ENCODE assay signal across 21 mouse cellular contexts in genomic region chr5:57743956-57744661, GRCm38 (mm10). TPM values are rescaled to one million over a fixed set of nuclear protein-coding genes. Genes with fewer than 3 reads are reported as not detected.
DNase-seq lines count a peak whose midpoint lies in the region; ATAC-seq and TF ChIP-seq lines count a peak whose summit lies in the region.
"Had no signal": no experiment of that assay in that cellular context is flagged by ENCODE, and none has a peak within 500 bp of the region (broad histone marks: within the 10 kb centered on the region; RNA-seq: fewer than 3 reads in every experiment).

No protein-coding gene starts in this region.

- TF ChIP-seq CTCF in heart, adult 2 months (IDR thresholded peaks at IDR 0.05): no peak
- TF ChIP-seq CTCF in MEL (IDR thresholded peaks at IDR 0.05 in 2 of 3, conservative IDR thresholded peaks at IDR 0.05 in 1 of 3; ENCODE audit: control insufficient read depth in 1 of 3, insufficient read depth in 1 of 3, low read depth in 2 of 3, low read length in 3 of 3, poor library complexity in 1 of 3, severe bottlenecking in 1 of 3): no peak
- TF ChIP-seq CTCF in lung, adult 2 months (IDR thresholded peaks at IDR 0.05; ENCODE audit: insufficient read depth, low read length): no peak

- no peaks in the 10 kb centered on the region for H3K9me3 ChIP-seq in MEL (replicated peaks; ENCODE audit: insufficient read depth, low read length)
- no peaks in the 10 kb centered on the region for H3K9me3 ChIP-seq in heart, embryonic 12.5 days (replicated peaks)
- no peaks in the 10 kb centered on the region for H3K9me3 ChIP-seq in heart, embryonic 16.5 days (replicated peaks; ENCODE audit: control insufficient read depth, low read length)
- H3K9me3 ChIP-seq in kidney, embryonic 14.5 days (ENCODE audit: control insufficient read depth, low read length): no peaks in the 10 kb centered on the region
- H3K9me3 ChIP-seq: embryonic facial prominence, embryonic 13.5 days; forebrain, embryonic 13.5 days; hindbrain, embryonic 15.5 days had no signal

- DNase-seq in heart, adult 2 months: peak in 1 of 2 experiments; percentile 40
- DNase-seq in heart, postnatal 4 days: no peak
- DNase-seq in MEL (ENCODE audit: low read depth, low spot score): no peak
- no peak for DNase-seq in retina, embryonic 14.5 days (ENCODE audit: low spot score)
- DNase-seq in lung, adult 2 months: no peak
- DNase-seq: adrenal gland, postnatal 14 days; cerebellum, adult 11-12 months; cerebellum, adult 9-10 months; cerebellum, postnatal 25 days; forebrain, postnatal 0 days; gastrocnemius, postnatal 25 days; kidney, adult 2 months had no signal

- no peak overlapping the region for H3K4me3 ChIP-seq in heart, adult 2 months
- no peak overlapping the region for H3K4me3 ChIP-seq in MEL (ENCODE audit: control insufficient read depth in 1 of 2, insufficient read depth in 1 of 2, low read depth in 2 of 2, low read length in 2 of 2)
- H3K4me3 ChIP-seq in heart, embryonic 12.5 days: no peak overlapping the region
- no peak overlapping the region for H3K4me3 ChIP-seq in heart, embryonic 16.5 days (ENCODE audit: low read length)
- no peak overlapping the region for H3K4me3 ChIP-seq in kidney, embryonic 14.5 days (ENCODE audit: low read length)
- no peak overlapping the region for H3K4me3 ChIP-seq in lung, adult 2 months (replicated peaks; ENCODE audit: extremely low read depth, low read depth, low read length)
- H3K4me3 ChIP-seq: embryonic facial prominence, embryonic 13.5 days; forebrain, embryonic 13.5 days; hindbrain, embryonic 15.5 days had no signal

- ATAC-seq in heart, embryonic 12.5 days (ENCODE audit: insufficient number of reproducible peaks, low FRiP score): peak; percentile 76; the same call in 1 of the 2 replicates
- peak; percentile 95 for ATAC-seq in heart, embryonic 16.5 days (replicated peaks; ENCODE audit: extremely low read depth, insufficient read depth, low FRiP score)
- ATAC-seq in kidney, embryonic 14.5 days (ENCODE audit: low FRiP score, low TSS enrichment): no peak
- ATAC-seq: activated CD4-positive, CD25-positive, alpha-beta regulatory T cell, adult 4 months; forebrain, embryonic 13.5 days; forebrain, postnatal 0 days; intestine, embryonic 16.5 days; Patski had no signal

- no peak; the same call in 1 of the 2 replicates for TF ChIP-seq POLR2A in heart, adult 2 months (IDR thresholded peaks at IDR 0.05; ENCODE audit: insufficient read depth, low read depth, low read length)
- no peak for TF ChIP-seq POLR2A in MEL (IDR thresholded peaks at IDR 0.05; ENCODE audit: control insufficient read depth in 1 of 2, insufficient read depth in 1 of 2, low read depth in 1 of 2, low read length in 2 of 2, poor library complexity in 1 of 2)
- no peak for TF ChIP-seq POLR2A in lung, adult 2 months (IDR thresholded peaks at IDR 0.05; ENCODE audit: borderline replicate concordance, extremely low read depth, low read depth, low read length)

- H3K36me3 ChIP-seq in heart, adult 2 months (ENCODE audit: control insufficient read depth, insufficient read depth, low read length): peaks cover 15% of the 10 kb centered on the region
- H3K36me3 ChIP-seq in MEL (ENCODE audit: control insufficient read depth in 1 of 2, insufficient read depth in 2 of 2, low read length in 2 of 2): peaks cover 0 to 2% of the 10 kb centered on the region in 2 experiments; a peak in 2 of 4 replicates
- no peaks in the 10 kb centered on the region for H3K36me3 ChIP-seq in heart, embryonic 12.5 days
- no peaks in the 10 kb centered on the region for H3K36me3 ChIP-seq in heart, embryonic 16.5 days (ENCODE audit: control insufficient read depth, insufficient read depth)
- no peaks in the 10 kb centered on the region for H3K36me3 ChIP-seq in kidney, embryonic 14.5 days (ENCODE audit: control insufficient read depth, insufficient read depth, low read length)
- H3K36me3 ChIP-seq: embryonic facial prominence, embryonic 13.5 days; hindbrain, embryonic 15.5 days had no signal

- peak overlapping the region; percentile 92 for H3K27ac ChIP-seq in heart, adult 2 months
- no peak overlapping the region for H3K27ac ChIP-seq in MEL (ENCODE audit: control insufficient read depth, low read depth, low read length)
- peak overlapping the region; percentile 77 for H3K27ac ChIP-seq in heart, embryonic 12.5 days (ENCODE audit: poor library complexity, severe bottlenecking)
- H3K27ac ChIP-seq in heart, embryonic 16.5 days (ENCODE audit: low read length): peak overlapping the region; percentile 89
- H3K27ac ChIP-seq in kidney, embryonic 14.5 days (ENCODE audit: low read depth, low read length): no peak overlapping the region
- H3K27ac ChIP-seq: embryonic facial prominence, embryonic 13.5 days; forebrain, embryonic 13.5 days; hindbrain, embryonic 15.5 days had no signal

- peak; percentile 58; the same call in 1 of the 2 replicates for TF ChIP-seq EP300 in heart, adult 2 months (IDR thresholded peaks at IDR 0.05; ENCODE audit: insufficient read depth, low read depth, low read length)
- TF ChIP-seq EP300 in MEL (IDR thresholded peaks at IDR 0.05; ENCODE audit: low read depth in 1 of 2, low read length in 2 of 2): peak; percentile 39 to 41; a peak in 2 of 4 replicates

- no peaks in the 10 kb centered on the region; the same call in 1 of the 2 replicates for H3K79me2 ChIP-seq in heart, adult 2 months (replicated peaks; ENCODE audit: control insufficient read depth, insufficient read depth, low read length)
- H3K79me2 ChIP-seq in MEL (ENCODE audit: control insufficient read depth, insufficient read depth, low read length, poor library complexity): no peaks in the 10 kb centered on the region

- intact Hi-C loops in heart, adult 2 months (cut with DNase I): loop anchor here (2.0 to 10.0 kb wide), 2 partner anchors 23 to 201 kb away; no protein-coding TSS in a partner anchor

- H3K4me1 ChIP-seq in heart, adult 2 months (ENCODE audit: control insufficient read depth, insufficient read depth, low read length): no peaks in the 10 kb centered on the region; the same call in none of the 2 replicates
- peaks cover 0 to 5% of the 10 kb centered on the region in 2 experiments; a peak in 2 of 4 replicates for H3K4me1 ChIP-seq in MEL (ENCODE audit: control insufficient read depth in 1 of 2, insufficient read depth in 2 of 2, low read length in 2 of 2)
- peaks cover 10% of the 10 kb centered on the region for H3K4me1 ChIP-seq in heart, embryonic 12.5 days (replicated peaks)
- H3K4me1 ChIP-seq in heart, embryonic 16.5 days (ENCODE audit: control insufficient read depth, insufficient read depth, low read length): peaks cover 10% of the 10 kb centered on the region
- no peaks in the 10 kb centered on the region for H3K4me1 ChIP-seq in kidney, embryonic 14.5 days (ENCODE audit: control insufficient read depth, insufficient read depth, low read length)
- H3K4me1 ChIP-seq in lung, adult 2 months (ENCODE audit: control insufficient read depth, insufficient read depth, low read length): peaks cover 2% of the 10 kb centered on the region; the same call in 1 of the 2 replicates
- H3K4me1 ChIP-seq: embryonic facial prominence, embryonic 13.5 days; forebrain, embryonic 13.5 days had no signal

- no peaks in the 10 kb centered on the region for H3K27me3 ChIP-seq in heart, adult 2 months (ENCODE audit: control insufficient read depth, insufficient read depth, low read length)
- H3K27me3 ChIP-seq in MEL (ENCODE audit: control insufficient read depth in 1 of 2, insufficient read depth in 2 of 2, low read length in 2 of 2): no peaks in the 10 kb centered on the region
- H3K27me3 ChIP-seq in heart, embryonic 12.5 days (replicated peaks): no peaks in the 10 kb centered on the region
- H3K27me3 ChIP-seq in heart, embryonic 16.5 days (ENCODE audit: control insufficient read depth, insufficient read depth, low read length): no peaks in the 10 kb centered on the region
- no peaks in the 10 kb centered on the region for H3K27me3 ChIP-seq in kidney, embryonic 14.5 days (ENCODE audit: control insufficient read depth, insufficient read depth, low read length)
- H3K27me3 ChIP-seq: embryonic facial prominence, embryonic 13.5 days; forebrain, embryonic 13.5 days; hindbrain, embryonic 15.5 days; Patski had no signal

- whole genome bisulfite sequencing in heart, adult 2 months: 39% methylated on average over 2 of the region's 2 CpGs
- 19% methylated on average over 2 of the region's 2 CpGs for WGBS in heart, embryonic 12.5 days
- WGBS in heart, embryonic 16.5 days: 23% methylated on average over 2 of the region's 2 CpGs
- WGBS in kidney, embryonic 14.5 days: 72% methylated on average over 2 of the region's 2 CpGs
- 66% methylated on average over 2 of the region's 2 CpGs for WGBS in lung, adult 2 months

- no peak for TF ChIP-seq RAD21 in MEL (IDR thresholded peaks at IDR 0.05; ENCODE audit: low read depth, low read length)

- no peak overlapping the region for H3K4me2 ChIP-seq in heart, embryonic 12.5 days
- peak overlapping the region; percentile 46 for H3K4me2 ChIP-seq in heart, embryonic 16.5 days (ENCODE audit: low read depth, low read length)
- no peak overlapping the region for H3K4me2 ChIP-seq in kidney, embryonic 14.5 days (replicated peaks; ENCODE audit: low read depth, low read length)
- H3K4me2 ChIP-seq: embryonic facial prominence, embryonic 13.5 days; forebrain, embryonic 13.5 days; hindbrain, embryonic 15.5 days had no signal

- H3K9ac ChIP-seq in heart, adult 2 months (ENCODE audit: low read depth, low read length): no peak overlapping the region
- no peak overlapping the region for H3K9ac ChIP-seq in MEL (ENCODE audit: control insufficient read depth, low read depth, low read length, poor library complexity, severe bottlenecking)
- H3K9ac ChIP-seq in heart, embryonic 12.5 days: no peak overlapping the region
- no peak overlapping the region for H3K9ac ChIP-seq in heart, embryonic 16.5 days (ENCODE audit: low read length)
- no peak overlapping the region for H3K9ac ChIP-seq in kidney, embryonic 14.5 days (ENCODE audit: low read depth, low read length)
- H3K9ac ChIP-seq: embryonic facial prominence, embryonic 13.5 days; forebrain, embryonic 13.5 days; forebrain, postnatal 0 days; hindbrain, embryonic 15.5 days had no signal

TF ChIP-seq in MEL, 35 proteins besides CTCF, POLR2A, EP300 and RAD21 (continues in another document):
- peak; percentile 52 for TF ChIP-seq ETS1 (IDR thresholded peaks at IDR 0.05; ENCODE audit: low read depth, low read length)
- peak; percentile 60 for TF ChIP-seq GATA1 (IDR thresholded peaks at IDR 0.05; ENCODE audit: low read depth, low read length)
- peak; percentile 37; the same call in 1 of the 2 replicates for TF ChIP-seq ZNF384 (IDR thresholded peaks at IDR 0.05; ENCODE audit: low read depth, low read length)

RNA-seq across cellular contexts. Expression of gene Pcdh7, which starts 26.3 kb away (rescaled TPM):
- total RNA-seq in heart, adult 2 months (2021): 100 to 1,000 TPM in 1 of 2 experiments, 10 to 100 TPM in 1; 82.7 to 107 TPM
- polyA plus RNA-seq in heart, adult 2 months (2012; rRNA removed): 44.0 and 72.3 TPM in 2 replicates
- total RNA-seq in heart, postnatal 4 days (2021): 100 to 1,000 TPM; 148 to 160 TPM
- not detected in 2 replicates for total RNA-seq in MEL (2012; rRNA removed)
- not detected for polyA plus RNA-seq in MEL (2012; ENCODE audit: insufficient read depth in 1 of 2, insufficient read length in 2 of 2, low read depth in 1 of 2, low replicate concordance in 2 of 2, missing spikeins in 1 of 2)
- 25.9 TPM in 2 replicates for polyA plus RNA-seq in heart, embryonic 12.5 days (2016; fragmentation: Nextera tagmentation; extraction: Ambion mirVana)
- polyA plus RNA-seq in heart, embryonic 16.5 days (2015; fragmentation: Nextera tagmentation; extraction: Ambion mirVana): 22.7 and 22.8 TPM in 2 replicates
- 6.5 and 7.6 TPM in 2 replicates for polyA plus RNA-seq in kidney, embryonic 14.5 days (2014; fragmentation: Nextera tagmentation; extraction: Ambion mirVana)
- polyA plus RNA-seq in lung, adult 2 months (2012; rRNA removed): 5.7 and 8.0 TPM in 2 replicates
- polyA plus RNA-seq: activated CD4-positive, CD25-positive, alpha-beta regulatory T cell, adult 4 months had no signal

Comparison
In these comparisons a context has a peak if more than half of its experiments do, and no peak if none do; other contexts are left out.
1. H3K27ac ChIP-seq: peak in heart, adult 2 months (single experiment), heart, embryonic 12.5 days (single experiment) and heart, embryonic 16.5 days (single experiment); none in MEL (single experiment) and kidney, embryonic 14.5 days (single experiment).